Mouse (Mus musculus): ENCODE data around the gene Amh.

DNA sequence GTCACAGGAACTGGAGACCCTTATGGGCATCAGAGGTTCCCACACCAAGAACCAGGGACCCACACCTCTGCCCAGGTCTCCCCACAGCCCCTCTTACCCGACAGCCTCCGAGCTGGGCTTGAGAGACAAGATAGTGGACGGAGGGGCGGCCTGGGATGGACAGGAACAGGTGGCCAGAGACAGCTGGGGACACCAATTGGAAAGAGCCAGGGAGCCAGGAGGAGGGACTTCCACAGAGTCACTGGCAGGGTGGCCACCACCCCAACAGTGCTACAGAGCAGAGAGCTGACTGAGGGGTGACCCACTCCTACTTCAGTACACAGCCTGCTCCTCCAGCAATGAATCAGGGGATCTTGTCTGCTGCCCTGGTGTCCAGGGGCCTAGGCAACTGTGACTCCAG is 8.3 kb downstream of the Amh start, which contains the start of gene Jsrp1:
- TF ChIP-seq GATA1 (IDR thresholded peaks at IDR 0.05; ENCODE audit: low read length) (no peak), TAL1 (IDR thresholded peaks at IDR 0.05; ENCODE audit: low read length) (no peak)

All from erythroblast, embryonic 14.5 days (primary cell).